Mouse (Mus musculus) cerebellum, adult 11 months (tissue): Measurements from ENCODE around the gene Arhgap9.
"Not testable (repeated sequence)": the region's sequence is repeated elsewhere in the genome, so short reads cannot be mapped to it uniquely, and the experiment has no call there.

Source experiments
- DNase-seq: peaks from one replicate; pipeline ENCODE4 v3.0.0; 2022

Arhgap9 gene

GRCm38 (mm10) chr10:127292987-127293538 is 28.7 kb upstream of the Arhgap9 start:
- no peak for DNase-seq

GRCm38 (mm10) chr10:127293590-127294113 is 28.1 kb upstream of the Arhgap9 start:
- DNase-seq, result no peak

- no peak for DNase-seq
Measured at GRCm38 (mm10) chr10:127294895-127295510, 26.8 kb upstream of the Arhgap9 start.

- DNase-seq, result no peak
Measured at GRCm38 (mm10) chr10:127295986-127296794, 25.6 kb upstream of the Arhgap9 start.

- no peak for DNase-seq
Measured at GRCm38 (mm10) chr10:127297015-127297871, 24.5 kb upstream of the Arhgap9 start.

- no peak for DNase-seq
Measured at GRCm38 (mm10) chr10:127300361-127300760, 21.4 kb upstream of the Arhgap9 start.

- DNase-seq, result no peak
Measured at GRCm38 (mm10) chr10:127303136-127303535, 18.6 kb upstream of the Arhgap9 start.

- not testable (repeated sequence) for DNase-seq
Measured at GRCm38 (mm10) chr10:127309167-127309566, 12.6 kb upstream of the Arhgap9 start.

GRCm38 (mm10) chr10:127310523-127311475 is 11.0 kb upstream of the Arhgap9 start:
- peak; percentile 23 for DNase-seq

- peak; percentile 90 for DNase-seq
Measured at GRCm38 (mm10) chr10:127311476-127312355, 10.0 kb upstream of the Arhgap9 start, which contains the start of gene Mars. Mars (minus strand) TSS chr10:127311786.

GRCm38 (mm10) chr10:127312356-127312676 is 9.4 kb upstream of the Arhgap9 start:
- peak; percentile 77 for DNase-seq

- DNase-seq, result no peak
Measured at GRCm38 (mm10) chr10:127312858-127313257, 8.9 kb upstream of the Arhgap9 start.

- not testable (repeated sequence) for DNase-seq
Measured at GRCm38 (mm10) chr10:127313516-127313915, 8.2 kb upstream of the Arhgap9 start.

- DNase-seq, result not testable (repeated sequence)
Measured at GRCm38 (mm10) chr10:127314950-127315349, 6.8 kb upstream of the Arhgap9 start.

GRCm38 (mm10) chr10:127317277-127317676 is 4.5 kb upstream of the Arhgap9 start:
- no peak for DNase-seq

GRCm38 (mm10) chr10:127318009-127318408 is 3.8 kb upstream of the Arhgap9 start:
- DNase-seq, result no peak

GRCm38 (mm10) chr10:127319969-127320368 is 1.8 kb upstream of the Arhgap9 start:
- no peak for DNase-seq

GRCm38 (mm10) chr10:127322178-127322577 is 414 bp downstream of the Arhgap9 start:
- no peak for DNase-seq

- DNase-seq, result no peak
Measured at GRCm38 (mm10) chr10:127322669-127323068, 905 bp downstream of the Arhgap9 start.

- no peak for DNase-seq
Measured at GRCm38 (mm10) chr10:127323131-127323855, 1.5 kb downstream of the Arhgap9 start.
